Mouse (Mus musculus) megakaryocyte-erythroid progenitor cell, adult 5 weeks (primary cell): ENCODE data around the gene Tmprss4. TPM values are rescaled to one million over a fixed set of nuclear protein-coding genes. Genes with fewer than 3 reads are reported as not detected.

Experiments used
- polyA plus RNA-seq: library from polyadenylated mRNA; stranded (reverse); fragments of >175 nt; gene quantifications from 2 replicates; pipeline ENCODE4 v1.2.3, GENCODE M21; 2012

Gene Tmprss4
- not detected in 2 replicates for polyA plus RNA-seq

GRCm38 (mm10) chr9:45203797-45204410 is at the start of gene Tmprss4:
Tmprss4 (minus strand) TSS chr9:45204092.

GRCm38 (mm10) chr9:45181770-45182169 is 22.1 kb downstream of the Tmprss4 start, which contains the start of gene BC049352:
BC049352 (plus strand) TSS chr9:45182007.

GRCm38 (mm10) chr9:45138191-45139032 is 65.5 kb downstream of the Tmprss4 start, which contains the start of gene Scn4b:
Scn4b (plus strand) TSS chr9:45138395.

Other genes with a start within 250 kb of the Tmprss4 start
- gene Ube4a, start 238.5 kb downstream of the Tmprss4 start, polyA plus RNA-seq: 2.0 and 2.1 TPM in 2 replicates
- gene Cd3g, start 223.7 kb downstream of the Tmprss4 start, polyA plus RNA-seq: 0.15 and 0.35 TPM in 2 replicates
- 0.04 TPM in 1 of 2 replicates, not detected in the other for gene Cd3d, start 222.3 kb downstream of the Tmprss4 start, polyA plus RNA-seq
- gene Cd3e, start 194.5 kb downstream of the Tmprss4 start, polyA plus RNA-seq: 0.33 and 0.57 TPM in 2 replicates
- gene Mpzl2, start 164.3 kb downstream of the Tmprss4 start, polyA plus RNA-seq: not detected in 2 replicates
- 0.02 TPM in 1 of 2 replicates, not detected in the other for gene Mpzl3, start 148.9 kb downstream of the Tmprss4 start, polyA plus RNA-seq
- gene Jaml, start 124.9 kb downstream of the Tmprss4 start, polyA plus RNA-seq: 0.32 and 0.36 TPM in 2 replicates
- 0.03 TPM in 1 of 2 replicates, not detected in the other for gene Scn2b, start 86.3 kb downstream of the Tmprss4 start, polyA plus RNA-seq
- gene Scn4b, start 65.7 kb downstream of the Tmprss4 start, polyA plus RNA-seq: 0.30 and 0.33 TPM in 2 replicates
- gene BC049352, start 22.1 kb downstream of the Tmprss4 start, polyA plus RNA-seq: 0.04 and 0.14 TPM in 2 replicates
- 1.6 and 2.2 TPM in 2 replicates for gene Il10ra, start 65.1 kb upstream of the Tmprss4 start, polyA plus RNA-seq
- gene Tmprss13, start 115.0 kb upstream of the Tmprss4 start, polyA plus RNA-seq: 0.03 TPM in 1 of 2 replicates, not detected in the other
- 0.19 and 0.20 TPM in 2 replicates for gene Fxyd6, start 166.1 kb upstream of the Tmprss4 start, polyA plus RNA-seq
- 1.7 and 3.6 TPM in 2 replicates for gene Fxyd2, start 195.6 kb upstream of the Tmprss4 start, polyA plus RNA-seq
- gene Dscaml1, start 222.5 kb upstream of the Tmprss4 start, polyA plus RNA-seq: 0.09 and 0.37 TPM in 2 replicates